Mouse (Mus musculus) cortical plate, adult 2 months (tissue): ENCODE measurements around the gene T.

Experiments
- CTCF ChIP-seq: fragments of 200-500 bp; IDR thresholded peaks from 2 replicates; pipeline ENCODE4 v1.5.1; 2011; ENCODE audit warnings: mild to moderate bottlenecking, control low read depth, low read length; ENCODE audit not compliant: insufficient read depth; ENCODE audit errors: extremely low read depth
- POLR2A ChIP-seq: fragments of 200-500 bp; IDR thresholded peaks from 2 replicates; pipeline ENCODE4 v1.6.1; 2011; ENCODE audit warnings: mild to moderate bottlenecking, low read length, control low read depth; ENCODE audit not compliant: insufficient read depth; ENCODE audit errors: extremely low read depth

DNA sequence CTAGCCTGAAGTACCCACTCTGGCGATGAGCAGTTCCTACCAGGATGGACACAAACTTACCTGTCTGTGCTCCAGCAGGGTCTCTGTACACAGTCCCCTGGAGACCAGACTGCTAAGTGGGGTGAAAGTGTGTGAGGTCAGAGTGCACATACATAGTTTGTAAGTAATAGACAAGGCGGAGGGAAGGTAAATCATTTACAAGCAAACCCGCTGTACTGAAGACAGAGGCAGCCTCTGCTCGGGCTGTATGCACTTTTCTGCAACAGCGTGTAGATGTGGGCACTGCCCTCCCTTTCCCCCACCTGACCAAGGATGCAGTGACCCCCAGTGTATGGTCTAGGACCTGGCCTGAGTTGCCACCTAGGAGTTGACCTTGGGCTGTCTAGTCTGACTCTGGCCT, 20.6 kb upstream of the T start:
- TF ChIP-seq CTCF: no peak
- no peak for TF ChIP-seq POLR2A
